Mouse (Mus musculus) megakaryocyte, embryonic 14.5 days (primary cell): Measurements from ENCODE around the gene Twist2.

Source experiments
- FLI1 ChIP-seq: IDR thresholded peaks from 2 replicates; pipeline ENCODE4 v1.6.1; 2012; ENCODE audit warnings: low read length, inconsistent platforms, mixed read lengths
- GATA1 ChIP-seq: IDR thresholded peaks from 3 replicates; pipeline ENCODE4 v1.6.1; 2012; ENCODE audit warnings: mixed read lengths, low read length, inconsistent platforms, borderline replicate concordance

GRCm38 (mm10) chr1:91803416-91803815 lies 2.2 kb downstream of the Twist2 start:
- TF ChIP-seq GATA1 (no peak), FLI1 (no peak)
